Mouse (Mus musculus) liver, embryonic 12.5 days (tissue): ENCODE data around the gene Sft2d1. TPM values are rescaled to one million over a fixed set of nuclear protein-coding genes. Genes with fewer than 3 reads are reported as not detected.

Experiments
- ATAC-seq: fragments of 200-750 bp; cut with Nextera tagmentation; 2 replicates; pipeline ENCODE4 v1.8.0; 2017; ENCODE audit warnings: moderate number of reproducible peaks, mild to moderate bottlenecking, moderate library complexity
- H3K27ac ChIP-seq: fragments of 300-500 bp; sonication (generic); 2 replicates; pipeline ENCODE4 v1.5.1; 2016; ENCODE audit warnings: mild to moderate bottlenecking
- H3K27me3 ChIP-seq: fragments of 300-500 bp; sonication (generic); replicated peaks from 2 replicates; pipeline ENCODE4 v1.6.1; 2016; ENCODE audit warnings: mild to moderate bottlenecking, moderate library complexity
- H3K36me3 ChIP-seq: fragments of 300-500 bp; sonication (generic); 2 replicates; pipeline ENCODE4 v1.6.1; 2016; ENCODE audit warnings: mild to moderate bottlenecking, moderate library complexity
- H3K4me1 ChIP-seq: fragments of 300-500 bp; sonication (generic); 2 replicates; pipeline ENCODE4 v1.6.1; 2016
- H3K4me2 ChIP-seq: fragments of 300-500 bp; sonication (generic); 2 replicates; pipeline ENCODE4 v1.6.1; 2016; ENCODE audit warnings: mild to moderate bottlenecking, moderate library complexity
- H3K4me3 ChIP-seq: fragments of 300-500 bp; sonication (generic); 2 replicates; pipeline ENCODE4 v1.5.1; 2016; ENCODE audit warnings: mild to moderate bottlenecking, moderate library complexity
- H3K9ac ChIP-seq: fragments of 300-500 bp; sonication (generic); 2 replicates; pipeline ENCODE4 v1.6.1; 2016; ENCODE audit warnings: mild to moderate bottlenecking, moderate library complexity
- H3K9me3 ChIP-seq: fragments of 300-500 bp; sonication (generic); replicated peaks from 2 replicates; pipeline ENCODE4 v1.6.1; 2016; ENCODE audit warnings: mild to moderate bottlenecking, moderate library complexity
- WGBS: fragments of 180-500 bp; shearing (Covaris S2); methylation state at CpG from one replicate; pipeline ENCODE4 v1.1.7; 2016; ENCODE audit not compliant: insufficient replicate concordance; 5-methylcytosine and 5-hydroxymethylcytosine counted together
- polyA plus RNA-seq: library from polyadenylated mRNA; unstranded; fragments of >200 nt; fragmentation: Nextera tagmentation; extraction: Ambion mirVana; gene quantifications from 2 replicates; pipeline ENCODE4 v1.2.1, GENCODE M21; 2016

Gene Sft2d1
- polyA plus RNA-seq, 1 experiment from 2014 or later, result 64.0 TPM

- no peaks in the 10 kb centered on the region for H3K9me3 ChIP-seq
- no peak overlapping the region for H3K4me2 ChIP-seq
- H3K4me3 ChIP-seq, result no peak overlapping the region
- peaks cover 10% of the 10 kb centered on the region; the same call in 1 of the 2 replicates for H3K4me1 ChIP-seq
- peaks cover 17% of the 10 kb centered on the region for H3K27me3 ChIP-seq
- no peak for ATAC-seq
- H3K27ac ChIP-seq, result no peak overlapping the region
- 41% methylated on average over 13 of the region's 13 CpGs for WGBS
- no peaks in the 10 kb centered on the region for H3K36me3 ChIP-seq
- no peak overlapping the region; the same call in 1 of the 2 replicates for H3K9ac ChIP-seq
Measured at GRCm38 (mm10) chr17:8370634-8371229, 59.8 kb downstream of the Sft2d1 start.

GRCm38 (mm10) chr17:8371834-8372233, 60.9 kb downstream of the Sft2d1 start:
- H3K36me3 ChIP-seq, result no peaks in the 10 kb centered on the region
- WGBS, result 4% methylated on average over 7 of the region's 7 CpGs
- H3K9ac ChIP-seq, result no peak overlapping the region; the same call in 1 of the 2 replicates
- peak overlapping the region; percentile 37 for H3K4me3 ChIP-seq
- peak overlapping the region; percentile 42; the same call in 1 of the 2 replicates for H3K27ac ChIP-seq
- ATAC-seq, result peak; percentile 74
- H3K4me2 ChIP-seq, result peak overlapping the region; percentile 68
- no peaks in the 10 kb centered on the region for H3K9me3 ChIP-seq
- H3K4me1 ChIP-seq, result peaks cover 10% of the 10 kb centered on the region; the same call in 1 of the 2 replicates
- H3K27me3 ChIP-seq, result peaks cover 12% of the 10 kb centered on the region

- peaks cover 10% of the 10 kb centered on the region; the same call in 1 of the 2 replicates for H3K4me1 ChIP-seq
- peak overlapping the region; percentile 29; the same call in 1 of the 2 replicates for H3K9ac ChIP-seq
- no peaks in the 10 kb centered on the region for H3K36me3 ChIP-seq
- peaks cover 15% of the 10 kb centered on the region for H3K27me3 ChIP-seq
- H3K9me3 ChIP-seq, result no peaks in the 10 kb centered on the region
- peak overlapping the region; percentile 37 for H3K4me3 ChIP-seq
- 3% methylated on average over 18 of the region's 18 CpGs for WGBS
- 0 out of 2 replicates have a peak, but pooled peaks have one; percentile 53 for ATAC-seq
- H3K4me2 ChIP-seq, result peak overlapping the region; percentile 68
- H3K27ac ChIP-seq, result peak overlapping the region; percentile 42; the same call in 1 of the 2 replicates
Measured at GRCm38 (mm10) chr17:8372286-8373046, 61.6 kb downstream of the Sft2d1 start.

Other genes starting within 250 kb of the Sft2d1 start
- not detected in 2 replicates for gene Gm49673, start 163.3 kb upstream of the Sft2d1 start, polyA plus RNA-seq
- 16.6 and 17.0 TPM in 2 replicates for gene Rnaset2a, start 163.0 kb upstream of the Sft2d1 start, polyA plus RNA-seq
- 18.2 and 18.8 TPM in 2 replicates for gene Fgfr1op, start 145.6 kb upstream of the Sft2d1 start, polyA plus RNA-seq
- gene Ccr6, start 75.1 kb upstream of the Sft2d1 start, polyA plus RNA-seq, result 0.22 TPM in 1 of 2 replicates, not detected in the other
- gene Mpc1, start 28.2 kb upstream of the Sft2d1 start, polyA plus RNA-seq, result 102 and 104 TPM in 2 replicates
- gene Prr18, start 26.4 kb downstream of the Sft2d1 start, polyA plus RNA-seq, result 0.04 and 0.12 TPM in 2 replicates
- 0.08 and 0.15 TPM in 2 replicates for gene T2, start 44.9 kb downstream of the Sft2d1 start, polyA plus RNA-seq
- gene T, start 123.3 kb downstream of the Sft2d1 start, polyA plus RNA-seq, result not detected in 2 replicates
- gene Pde10a, start 214.3 kb downstream of the Sft2d1 start, polyA plus RNA-seq, result 1.1 and 1.7 TPM in 2 replicates